Mouse (Mus musculus) thymus, adult 2 months (tissue): ENCODE data around the gene Tgm5. TPM values are rescaled to one million over a fixed set of nuclear protein-coding genes. Genes with fewer than 3 reads are reported as not detected.
A peak's percentile ranks its signal among the peaks of the same experiment; 100 is the strongest.
"Not testable (repeated sequence)": the region's sequence is repeated elsewhere in the genome, so short reads cannot be mapped to it uniquely, and the experiment has no call there.

Source experiments
- DNase-seq: peaks from one replicate; pipeline ENCODE4 v3.0.0; 2021
- H3K27ac ChIP-seq: fragments of 200-500 bp; 2 replicates; pipeline ENCODE4 v1.5.1; 2012; ENCODE audit warnings: low read length, control low read depth; ENCODE audit not compliant: control insufficient read depth, insufficient read depth
- H3K27me3 ChIP-seq: fragments of 200-500 bp; 2 replicates; pipeline ENCODE4 v1.6.1; 2012; ENCODE audit warnings: mild to moderate bottlenecking, low read length, moderate library complexity, mixed read lengths; ENCODE audit not compliant: control insufficient read depth, insufficient read depth
- H3K36me3 ChIP-seq: fragments of 200-500 bp; 2 replicates; pipeline ENCODE4 v1.6.1; 2012; ENCODE audit warnings: mild to moderate bottlenecking, low read length, moderate library complexity; ENCODE audit not compliant: control insufficient read depth, insufficient read depth
- H3K4me1 ChIP-seq: fragments of 200-500 bp; replicated peaks from 2 replicates; pipeline ENCODE4 v1.6.1; 2012; ENCODE audit warnings: low read length; ENCODE audit not compliant: control insufficient read depth, insufficient read depth
- H3K4me3 ChIP-seq: fragments of 200-500 bp; 2 replicates; pipeline ENCODE4 v1.5.1; 2012; ENCODE audit warnings: mild to moderate bottlenecking, low read length, control low read depth, moderate library complexity; ENCODE audit not compliant: control insufficient read depth, insufficient read depth
- CTCF ChIP-seq: fragments of 200-500 bp; IDR thresholded peaks from 2 replicates; pipeline ENCODE4 v1.5.1; 2012; ENCODE audit warnings: mild to moderate bottlenecking, control low read depth, low read length, moderate library complexity, borderline replicate concordance; ENCODE audit not compliant: control insufficient read depth, poor library complexity, insufficient read depth; ENCODE audit errors: extremely low read depth
- POLR2A ChIP-seq: fragments of 200-500 bp; IDR thresholded peaks from 2 replicates; pipeline ENCODE4 v1.6.1; 2012; ENCODE audit warnings: mild to moderate bottlenecking, low read length, control low read depth, moderate library complexity; ENCODE audit not compliant: control insufficient read depth, poor library complexity, insufficient read depth; ENCODE audit errors: extremely low read depth
- WGBS: fragments of 180-500 bp; shearing (Covaris S2); methylation state at CpG from one replicate; pipeline ENCODE4 v1.1.7; 2018; 5-methylcytosine and 5-hydroxymethylcytosine counted together
- polyA plus RNA-seq: library from polyadenylated mRNA; depleted of rRNA; stranded (reverse); fragments of >200 nt; gene quantifications from 2 replicates; pipeline ENCODE4 v1.2.3, GENCODE M21; 2012; rRNA removed

Gene Tgm5
- polyA plus RNA-seq, 1 experiment = 0.49 TPM

GRCm38 (mm10) chr2:121007925-121008663 lies 77.5 kb downstream of the Tgm5 start, which contains the start of gene Ccndbp1:
Ccndbp1 (plus strand) TSS chr2:121008403.
- WGBS = 4% methylated on average over 34 of the region's 34 CpGs
- Histone ChIP-seq H3K4me1 (peaks cover 2% of the 10 kb centered on the region; the same call in 1 of the 2 replicates), H3K4me3 (peak within 1 kb of the TSS; percentile 76), H3K36me3 (peaks cover 7% of the 10 kb centered on the region), H3K27ac (peak within 1 kb of the TSS; percentile 15; the same call in 1 of the 2 replicates), H3K27me3 (no peaks in the 10 kb centered on the region)
- peak; percentile 88 for DNase-seq
- no peak for TF ChIP-seq CTCF
- TF ChIP-seq POLR2A = peak; percentile 54; the same call in 1 of the 2 replicates

DNA sequence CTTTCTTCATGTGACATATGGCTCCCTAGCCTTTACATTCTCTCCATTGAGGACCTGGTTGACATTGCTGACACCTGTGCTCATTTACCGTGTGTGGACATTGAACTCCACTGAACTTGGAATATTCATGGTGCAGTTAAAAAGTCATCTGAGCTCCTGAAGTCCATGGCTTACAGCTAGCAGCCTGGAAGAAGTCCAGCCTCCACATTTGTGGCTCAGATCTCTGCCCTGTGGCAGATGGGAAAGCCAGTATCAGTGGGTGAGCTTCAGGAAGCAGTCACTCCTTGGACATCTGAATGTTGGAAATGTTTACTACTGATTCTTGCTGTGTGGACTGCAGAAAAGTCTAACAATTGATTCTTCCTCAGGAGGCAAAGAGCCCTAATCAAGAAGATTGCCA lies 78.7 kb downstream of the Tgm5 start:
- DNase-seq = no peak
- WGBS = 91% methylated on average over 1 of the region's 1 CpGs
- no peaks in the 10 kb centered on the region for H3K27me3 ChIP-seq
- H3K4me1 ChIP-seq = peaks cover 2% of the 10 kb centered on the region; the same call in 1 of the 2 replicates
- TF ChIP-seq POLR2A = no peak
- no peak for TF ChIP-seq CTCF
- H3K27ac ChIP-seq = no peak overlapping the region
- no peak overlapping the region for H3K4me3 ChIP-seq
- H3K36me3 ChIP-seq = no peaks in the 10 kb centered on the region; the same call in 1 of the 2 replicates

- no peak overlapping the region for H3K4me3 ChIP-seq
- H3K4me1 ChIP-seq = no peaks in the 10 kb centered on the region
- 93% methylated on average over 7 of the region's 7 CpGs for WGBS
- TF ChIP-seq POLR2A = no peak
- no peak for TF ChIP-seq CTCF
- H3K27ac ChIP-seq = no peak overlapping the region
- H3K36me3 ChIP-seq = no peaks in the 10 kb centered on the region
- no peak for DNase-seq
- no peaks in the 10 kb centered on the region for H3K27me3 ChIP-seq
These were observed 81.4 kb downstream of the Tgm5 start for GRCm38 (mm10) chr2:121004018-121004811.

- peak; percentile 4 for DNase-seq
- Histone ChIP-seq H3K27me3 (no peaks in the 10 kb centered on the region), H3K4me1 (no peaks in the 10 kb centered on the region), H3K4me3 (no peak overlapping the region), H3K36me3 (no peaks in the 10 kb centered on the region), H3K27ac (no peak overlapping the region)
- TF ChIP-seq POLR2A = no peak
- TF ChIP-seq CTCF = no peak
- 86% methylated on average over 2 of the region's 2 CpGs for WGBS
These were observed 82.1 kb downstream of the Tgm5 start for GRCm38 (mm10) chr2:121003586-121003985.

DNA sequence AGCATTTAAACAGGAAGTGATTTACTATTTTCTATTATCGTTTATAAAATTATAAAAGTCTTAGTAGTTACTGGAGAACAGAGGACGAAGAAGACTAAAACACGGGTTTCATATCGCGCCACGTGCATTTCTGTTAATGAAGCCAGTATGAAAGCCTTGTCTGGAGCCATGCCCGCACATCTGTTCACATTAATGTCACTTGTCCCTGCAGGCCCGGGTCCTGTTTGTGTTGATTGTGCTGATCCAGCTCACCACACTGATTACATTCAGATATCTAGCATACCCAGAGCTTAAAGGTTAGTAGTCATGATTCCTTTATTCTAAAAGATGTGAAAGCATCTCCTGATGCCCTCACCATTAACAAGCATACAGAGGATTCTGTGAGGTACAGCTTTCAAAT lies 86.8 kb downstream of the Tgm5 start:
- no peaks in the 10 kb centered on the region for H3K27me3 ChIP-seq
- 92% methylated on average over 8 of the region's 8 CpGs for WGBS
- no peak for DNase-seq
- H3K4me3 ChIP-seq = no peak overlapping the region
- H3K36me3 ChIP-seq = no peaks in the 10 kb centered on the region
- TF ChIP-seq POLR2A (no peak), CTCF (no peak)
- H3K27ac ChIP-seq = no peak overlapping the region
- no peaks in the 10 kb centered on the region for H3K4me1 ChIP-seq

GRCm38 (mm10) chr2:120996607-120997006 lies 89.0 kb downstream of the Tgm5 start:
- H3K4me1 ChIP-seq = not testable (repeated sequence)
- WGBS = 63% methylated on average over 1 of the region's 1 CpGs

More at GRCm38 (mm10) chr2:120996607-120997006, 89.0 kb downstream of the Tgm5 start:
- not testable (repeated sequence) for DNase-seq, H3K27ac ChIP-seq, H3K36me3 ChIP-seq, H3K4me3 ChIP-seq, H3K27me3 ChIP-seq

Other genes with a start within 250 kb of the Tgm5 start
- gene Cdan1, start 235.7 kb downstream of the Tgm5 start, polyA plus RNA-seq = 102 and 107 TPM in 2 replicates
- 5.1 and 7.1 TPM in 2 replicates for gene Ttbk2, start 235.2 kb downstream of the Tgm5 start, polyA plus RNA-seq
- gene Ubr1, start 115.1 kb downstream of the Tgm5 start, polyA plus RNA-seq = 58.0 and 60.3 TPM in 2 replicates
- gene Tmem62, start 108.8 kb downstream of the Tgm5 start, polyA plus RNA-seq = 8.0 and 8.8 TPM in 2 replicates
- 51.0 and 54.0 TPM in 2 replicates for gene Ccndbp1, start 77.4 kb downstream of the Tgm5 start, polyA plus RNA-seq
- 0.87 and 0.88 TPM in 2 replicates for gene Epb42, start 48.8 kb downstream of the Tgm5 start, polyA plus RNA-seq
- gene Tgm7, start 24.0 kb upstream of the Tgm5 start, polyA plus RNA-seq = 0.34 and 0.38 TPM in 2 replicates
- 6.9 and 7.0 TPM in 2 replicates for gene Adal, start 54.6 kb upstream of the Tgm5 start, polyA plus RNA-seq
- gene Lcmt2, start 54.8 kb upstream of the Tgm5 start, polyA plus RNA-seq = 13.3 and 14.9 TPM in 2 replicates
- 113 and 114 TPM in 2 replicates for gene Tubgcp4, start 84.8 kb upstream of the Tgm5 start, polyA plus RNA-seq
- gene Zscan29, start 85.3 kb upstream of the Tgm5 start, polyA plus RNA-seq = 7.5 and 8.7 TPM in 2 replicates
- 38.9 and 39.5 TPM in 2 replicates for gene Trp53bp1, start 185.6 kb upstream of the Tgm5 start, polyA plus RNA-seq
- 1.1 TPM in 2 replicates for gene Map1a, start 203.8 kb upstream of the Tgm5 start, polyA plus RNA-seq